Mouse (Mus musculus) thymus, adult 2 months (tissue): Measurements from ENCODE around the gene A530032D15Rik.
"Not testable (repeated sequence)": the region's sequence is repeated elsewhere in the genome, so short reads cannot be mapped to it uniquely, and the experiment has no call there.

Experiments
- CTCF ChIP-seq: fragments of 200-500 bp; IDR thresholded peaks from 2 replicates; pipeline ENCODE4 v1.5.1; 2012; ENCODE audit warnings: mild to moderate bottlenecking, control low read depth, low read length, moderate library complexity, borderline replicate concordance; ENCODE audit not compliant: control insufficient read depth, poor library complexity, insufficient read depth; ENCODE audit errors: extremely low read depth
- POLR2A ChIP-seq: fragments of 200-500 bp; IDR thresholded peaks from 2 replicates; pipeline ENCODE4 v1.6.1; 2012; ENCODE audit warnings: mild to moderate bottlenecking, low read length, control low read depth, moderate library complexity; ENCODE audit not compliant: control insufficient read depth, poor library complexity, insufficient read depth; ENCODE audit errors: extremely low read depth

GRCm38 (mm10) chr1:85033616-85034015 lies 76.0 kb downstream of the A530032D15Rik start:
- not testable (repeated sequence) for TF ChIP-seq POLR2A, CTCF
